Mouse (Mus musculus): ENCODE results near the gene Mapkbp1.

DNA sequence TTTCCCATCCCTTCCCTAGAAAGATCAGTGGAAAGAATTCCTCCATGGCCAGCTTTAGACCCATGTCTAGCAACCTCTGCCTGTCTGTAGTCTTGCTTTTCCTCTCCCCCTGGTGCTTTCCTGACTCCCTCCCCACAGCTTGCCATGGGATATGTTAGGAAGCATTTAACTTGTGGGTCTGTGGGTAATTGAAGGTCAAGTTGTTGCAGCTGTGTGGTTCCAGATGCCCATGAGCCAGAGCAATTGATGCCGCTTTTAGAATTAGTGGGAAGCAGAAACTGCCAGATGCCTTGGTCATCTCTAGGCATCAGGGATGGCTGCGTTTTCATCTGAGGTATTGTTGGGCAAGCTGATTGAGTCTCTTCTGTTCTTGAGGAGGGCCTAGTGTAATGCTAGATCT is 9.1 kb downstream of the Mapkbp1 start:
- TF ChIP-seq CTCF (IDR thresholded peaks at IDR 0.05; ENCODE audit: low read depth) (no peak), EP300 (IDR thresholded peaks at IDR 0.05; ENCODE audit: low read depth) (no peak)
